In genomic region chr2:26240841-26241240, GRCm38 (mm10) we compare ENCODE assay signal across 34 mouse cellular contexts. TPM values are rescaled to one million over a fixed set of nuclear protein-coding genes. Genes with fewer than 3 reads are reported as not detected.
DNase-seq lines count a peak whose midpoint lies in the region; ATAC-seq and TF ChIP-seq lines count a peak whose summit lies in the region.
"Had no signal": no experiment of that assay in that cellular context is flagged by ENCODE, and none has a peak within 500 bp of the region (broad histone marks: within the 10 kb centered on the region; RNA-seq: fewer than 3 reads in every experiment).

No protein-coding gene starts in this region.

- no peak for TF ChIP-seq EP300 in lung, postnatal 0 days (IDR thresholded peaks at IDR 0.05)

- no peaks in the 10 kb centered on the region for H3K36me3 ChIP-seq in lung, postnatal 0 days (ENCODE audit: insufficient read depth, low read length)
- H3K36me3 ChIP-seq: embryonic facial prominence, embryonic 12.5 days; forebrain, embryonic 15.5 days; heart, embryonic 12.5 days; kidney, embryonic 15.5 days; liver, embryonic 13.5 days; midbrain, embryonic 15.5 days; neural tube, embryonic 12.5 days; stomach, embryonic 15.5 days had no signal

- H3K9ac ChIP-seq in lung, postnatal 0 days (replicated peaks; ENCODE audit: low read depth), result no peak overlapping the region
- H3K9ac ChIP-seq: embryonic facial prominence, embryonic 12.5 days; forebrain, embryonic 15.5 days; heart, embryonic 12.5 days; hindbrain, embryonic 14.5 days; kidney, embryonic 15.5 days; liver, embryonic 13.5 days; midbrain, embryonic 15.5 days; neural tube, embryonic 12.5 days; stomach, embryonic 15.5 days had no signal

- no peaks in the 10 kb centered on the region for H3K27me3 ChIP-seq in lung, postnatal 0 days (replicated peaks; ENCODE audit: insufficient read depth, low read length)
- H3K27me3 ChIP-seq: embryonic facial prominence, embryonic 12.5 days; forebrain, embryonic 15.5 days; kidney, embryonic 15.5 days; midbrain, embryonic 15.5 days; neural tube, embryonic 12.5 days; stomach, embryonic 15.5 days had no signal

- ATAC-seq in lung, postnatal 0 days, result no peak
- ATAC-seq: forebrain, embryonic 15.5 days; midbrain, embryonic 15.5 days had no signal

- WGBS in lung, postnatal 0 days, result 54% methylated on average over 3 of the region's 3 CpGs

- no peak overlapping the region for H3K4me2 ChIP-seq in lung, postnatal 0 days (replicated peaks; ENCODE audit: low read depth, low read length)
- H3K4me2 ChIP-seq: embryonic facial prominence, embryonic 12.5 days; forebrain, embryonic 15.5 days; heart, embryonic 12.5 days; hindbrain, embryonic 14.5 days; kidney, embryonic 15.5 days; liver, embryonic 13.5 days; midbrain, embryonic 15.5 days; neural tube, embryonic 12.5 days; stomach, embryonic 15.5 days had no signal

- no peaks in the 10 kb centered on the region for H3K9me3 ChIP-seq in lung, postnatal 0 days (ENCODE audit: low read length)
- H3K9me3 ChIP-seq: embryonic facial prominence, embryonic 12.5 days; forebrain, embryonic 15.5 days; heart, embryonic 12.5 days; kidney, embryonic 15.5 days; liver, embryonic 13.5 days; midbrain, embryonic 15.5 days; neural tube, embryonic 12.5 days; stomach, embryonic 15.5 days had no signal

- no peak overlapping the region for H3K4me3 ChIP-seq in lung, postnatal 0 days (ENCODE audit: low read depth, low read length)
- H3K4me3 ChIP-seq: embryonic facial prominence, embryonic 12.5 days; forebrain, embryonic 15.5 days; gastrocnemius, adult 2 months; heart, adult 2 months; heart, embryonic 12.5 days; kidney, embryonic 15.5 days; left cerebral cortex, adult 2 months; liver, embryonic 13.5 days; midbrain, embryonic 15.5 days; myocyte; neural tube, embryonic 12.5 days; stomach, embryonic 15.5 days had no signal

- no peak for TF ChIP-seq CTCF in lung, postnatal 0 days (IDR thresholded peaks at IDR 0.05)

- intact Hi-C loops in left cerebral cortex, postnatal 4 days (cut with DNase I), result no loop called here

- H3K4me1 ChIP-seq in lung, postnatal 0 days (ENCODE audit: insufficient read depth, low read depth, low read length), result no peaks in the 10 kb centered on the region

- DNase-seq in cerebellum, postnatal 10 days, result peak; percentile 42 to 66
- no peak for DNase-seq in cerebellum, postnatal 4 days (ENCODE audit: low spot score in 2 of 2)
- peak; percentile 63 for DNase-seq in left cerebral cortex, postnatal 4 days
- no peak for DNase-seq in left cerebral cortex, adult 18-20 months (ENCODE audit: low spot score in 2 of 2)
- peak; percentile 35 for DNase-seq in lung, postnatal 0 days (ENCODE audit: low spot score)
- DNase-seq in lung, adult 18-20 months, result no peak
- peak; percentile 49 for DNase-seq in retina, postnatal 1 day
- DNase-seq in retina, embryonic 14.5 days (ENCODE audit: low spot score), result no peak
- DNase-seq: adrenal gland, adult 8-10 months; cerebellum, adult 8-10 months; cerebellum, postnatal 36 days; gastrocnemius, adult 2 months; heart, adult 2 months; heart, postnatal 4 days; kidney, adult 11 months; liver, embryonic 13.5 days; right cerebral cortex, postnatal 25 days had no signal

- no peak overlapping the region for H3K27ac ChIP-seq in lung, postnatal 0 days (ENCODE audit: low read length)
- H3K27ac ChIP-seq: embryonic facial prominence, embryonic 12.5 days; gastrocnemius, adult 2 months; heart, adult 2 months; hindbrain, embryonic 14.5 days; kidney, embryonic 15.5 days; left cerebral cortex, adult 2 months; liver, embryonic 13.5 days; macrophage; midbrain, embryonic 15.5 days; neural tube, embryonic 12.5 days had no signal

RNA-seq across cellular contexts. Expression of gene Qsox2, which starts 3.5 kb away (rescaled TPM):
- 10 to 100 TPM; 15.8 to 17.2 TPM for total RNA-seq in left cerebral cortex, postnatal 4 days (2021)
- 10 to 100 TPM; 20.5 to 23.1 TPM for total RNA-seq in left cerebral cortex, adult 18-20 months (2021)
- 11.3 and 12.9 TPM in 2 replicates for polyA plus RNA-seq in lung, postnatal 0 days (2015; fragmentation: Nextera tagmentation; extraction: Ambion mirVana)

RNA-seq across cellular contexts. Expression of gene Lhx3, which starts 32.8 kb away (rescaled TPM):
- total RNA-seq in left cerebral cortex, postnatal 4 days (2021), result not detected
- under 1 TPM in 1 of 2 experiments, not detected in 1; 0.40 TPM for total RNA-seq in left cerebral cortex, adult 18-20 months (2021)
- not detected in 2 replicates for polyA plus RNA-seq in lung, postnatal 0 days (2015; fragmentation: Nextera tagmentation; extraction: Ambion mirVana)
- total RNA-seq: CH12.LX; gastrocnemius, adult 2 months; gastrocnemius, postnatal 4 days; heart, adult 2 months; heart, postnatal 4 days; layer of hippocampus, postnatal 10 days; megakaryocyte-erythroid progenitor cell, adult 5-6 weeks had no signal
- polyA plus RNA-seq: C2C12; heart, adult 2 months; heart, embryonic 12.5 days; heart, postnatal 0 days; kidney, embryonic 15.5 days; liver, embryonic 13.5 days; macrophage; midbrain, embryonic 15.5 days; myocyte; stomach, embryonic 15.5 days had no signal

RNA-seq across cellular contexts. Expression of gene Ccdc187, which starts 53.5 kb away (rescaled TPM):
- total RNA-seq in left cerebral cortex, postnatal 4 days (2021), result 1 to 10 TPM; 1.9 TPM
- total RNA-seq in left cerebral cortex, adult 18-20 months (2021), result 1 to 10 TPM; 2.2 to 2.6 TPM
- polyA plus RNA-seq in lung, postnatal 0 days (2015; fragmentation: Nextera tagmentation; extraction: Ambion mirVana), result 0.61 and 0.77 TPM in 2 replicates
- total RNA-seq: CH12.LX; gastrocnemius, adult 2 months; megakaryocyte-erythroid progenitor cell, adult 5-6 weeks had no signal
- polyA plus RNA-seq: C2C12, macrophage had no signal

Comparison
In these comparisons a context has a peak if more than half of its experiments do, and no peak if none do; other contexts are left out.
1. DNase-seq: peak in cerebellum, postnatal 10 days (2 of 2), left cerebral cortex, postnatal 4 days (single experiment), lung, postnatal 0 days (single experiment) and retina, postnatal 1 day (single experiment); none in cerebellum, postnatal 4 days (0 of 2), left cerebral cortex, adult 18-20 months (0 of 2), lung, adult 18-20 months (0 of 2) and retina, embryonic 14.5 days (single experiment).